Mouse (Mus musculus) frontal cortex, adult (tissue): ENCODE results near the gene Otulinl.

Experiments used
- ATAC-seq: cut with Nextera tagmentation; 2 replicates; pipeline ENCODE4 v1.9.2; 2017; ENCODE audit warnings: mild to moderate bottlenecking, moderate library complexity, mixed read lengths; ENCODE audit not compliant: low TSS enrichment

Otulinl gene

DNA sequence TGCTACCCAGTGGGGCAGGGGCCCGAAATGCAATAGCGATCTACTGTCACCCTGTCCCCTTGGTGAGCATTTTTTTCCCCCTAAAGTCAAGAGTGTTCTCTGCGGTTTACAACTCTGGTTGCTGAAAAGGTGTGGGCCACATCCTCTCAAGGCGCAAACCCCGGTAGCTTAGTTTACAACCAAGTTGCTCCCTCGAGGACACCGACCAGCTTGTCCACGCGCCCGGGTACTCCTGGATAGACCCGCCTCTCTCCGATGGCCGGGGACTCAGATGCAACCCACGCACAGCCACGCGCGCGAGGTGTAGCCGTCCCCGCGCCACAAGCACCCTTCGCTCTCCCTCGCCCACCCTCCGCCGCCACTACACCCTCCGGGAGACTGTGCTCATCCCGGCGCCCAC lies 382 bp downstream of the Otulinl start:
- ATAC-seq: peak; percentile 38; the same call in 1 of the 2 replicates

DNA sequence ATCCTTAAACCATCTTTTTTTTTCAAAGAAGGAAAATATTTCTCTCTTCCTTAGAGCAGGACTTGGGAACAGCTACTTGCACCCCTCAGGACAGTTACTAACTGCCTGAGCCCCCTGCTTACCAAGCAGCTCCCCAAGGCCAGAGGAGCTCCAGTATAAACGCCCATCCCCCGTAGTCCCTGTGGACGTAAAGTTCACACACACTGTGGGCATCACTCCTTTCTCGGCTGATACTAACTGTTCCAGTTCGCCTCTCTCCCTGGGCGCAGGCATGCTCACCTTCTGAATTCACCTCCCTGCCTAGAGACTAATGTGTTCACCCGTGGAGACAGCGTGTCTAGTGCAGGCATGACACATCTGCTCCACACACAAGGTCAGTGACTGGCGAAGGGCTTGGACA lies 2.9 kb downstream of the Otulinl start:
- ATAC-seq: no peak

DNA sequence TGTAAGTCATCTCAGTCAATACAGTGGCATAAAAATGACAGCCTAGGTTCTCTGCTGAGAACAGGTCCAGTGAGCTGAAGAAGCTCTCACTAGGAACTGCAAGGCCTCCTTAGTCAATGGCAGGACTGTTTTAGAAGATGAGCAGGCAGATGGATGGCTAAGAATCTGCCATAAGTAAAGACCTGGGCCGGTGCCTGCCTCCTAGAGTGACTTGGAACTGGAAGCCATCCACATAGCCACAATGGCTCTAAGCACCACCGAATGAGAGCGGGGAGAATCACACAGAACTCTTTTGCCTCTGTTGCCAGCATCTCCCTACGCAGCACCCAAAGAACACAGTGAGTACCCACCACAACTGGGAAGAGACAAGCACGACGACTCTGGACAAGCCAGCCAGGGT lies 3.6 kb downstream of the Otulinl start:
- no peak for ATAC-seq

DNA sequence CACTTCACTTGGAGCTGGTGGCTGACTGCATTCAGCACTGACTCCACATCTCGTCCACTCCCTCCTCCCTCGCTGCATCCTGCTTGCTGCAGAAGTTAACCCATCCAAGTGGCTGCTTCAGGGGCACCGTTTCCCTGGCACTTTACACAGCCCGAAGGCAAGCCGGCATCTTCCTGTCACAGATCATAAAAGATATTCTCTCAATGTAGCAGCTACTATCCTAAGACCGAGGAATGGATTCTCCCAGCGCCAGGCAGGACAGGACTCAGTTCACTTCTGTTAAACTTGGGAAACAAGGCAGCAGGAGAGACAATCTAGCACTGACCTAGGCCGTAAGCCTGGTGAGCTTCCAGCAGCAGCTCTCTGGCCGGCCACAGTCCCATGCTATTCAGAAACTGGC lies 5.2 kb downstream of the Otulinl start:
- no peak for ATAC-seq

DNA sequence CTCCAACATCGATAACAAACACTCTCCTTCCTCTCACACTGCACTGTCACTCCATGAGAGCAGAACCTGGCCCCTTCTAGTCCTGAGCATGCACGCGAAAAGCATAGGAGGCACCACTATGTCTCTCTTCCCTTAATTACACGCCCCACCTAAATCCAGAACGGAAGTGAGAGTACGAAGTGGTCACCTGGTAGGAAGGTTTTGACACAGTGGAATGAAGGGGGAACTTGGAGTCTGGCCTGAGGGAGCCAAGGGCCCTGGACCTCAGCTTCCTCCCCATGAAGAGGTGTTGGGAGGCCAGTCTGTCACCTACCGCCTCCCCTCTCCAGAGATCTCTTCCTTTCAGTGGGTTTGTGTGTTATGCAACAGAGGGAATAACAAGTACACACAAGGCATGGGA lies 6.3 kb downstream of the Otulinl start:
- no peak for ATAC-seq

DNA sequence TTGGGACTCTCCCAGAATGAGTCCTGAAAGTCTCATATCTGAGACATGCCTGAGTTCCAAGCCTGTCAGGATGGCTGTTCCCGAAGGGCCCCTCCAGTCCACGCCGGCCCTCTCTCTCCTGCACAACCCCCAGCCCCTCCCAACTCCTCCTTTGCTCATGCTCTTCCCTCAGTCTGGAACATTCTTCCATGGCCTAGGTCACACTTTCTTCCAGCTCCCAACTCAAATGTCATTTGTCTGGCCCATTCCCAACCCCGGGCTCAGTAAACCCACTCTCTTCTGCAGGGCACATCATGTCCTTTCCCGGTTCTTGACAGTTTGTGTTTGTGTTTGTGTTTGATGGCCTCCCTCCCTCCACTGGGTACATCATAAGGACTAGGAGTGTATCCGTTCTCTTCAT lies 7.3 kb downstream of the Otulinl start:
- no peak for ATAC-seq

DNA sequence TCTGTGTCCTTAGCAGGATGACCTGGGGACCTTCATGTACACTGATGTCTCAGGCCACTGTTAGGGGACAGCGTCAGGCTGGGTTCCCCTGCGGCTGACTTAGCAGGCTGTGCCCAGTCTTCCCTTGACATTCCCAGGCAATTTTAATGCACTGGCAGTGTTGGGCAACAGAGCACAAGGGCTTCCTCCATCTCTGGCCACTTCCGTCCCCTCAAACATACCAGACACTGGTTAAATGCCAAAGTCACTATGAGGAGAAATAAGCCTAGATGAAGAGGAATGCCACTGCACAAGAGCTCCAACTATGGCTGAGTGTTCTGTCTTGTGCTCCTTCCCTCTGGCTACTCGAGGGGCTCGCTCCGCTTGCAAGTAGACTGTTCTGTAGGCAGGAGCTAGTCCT lies 8.2 kb downstream of the Otulinl start:
- no peak for ATAC-seq

DNA sequence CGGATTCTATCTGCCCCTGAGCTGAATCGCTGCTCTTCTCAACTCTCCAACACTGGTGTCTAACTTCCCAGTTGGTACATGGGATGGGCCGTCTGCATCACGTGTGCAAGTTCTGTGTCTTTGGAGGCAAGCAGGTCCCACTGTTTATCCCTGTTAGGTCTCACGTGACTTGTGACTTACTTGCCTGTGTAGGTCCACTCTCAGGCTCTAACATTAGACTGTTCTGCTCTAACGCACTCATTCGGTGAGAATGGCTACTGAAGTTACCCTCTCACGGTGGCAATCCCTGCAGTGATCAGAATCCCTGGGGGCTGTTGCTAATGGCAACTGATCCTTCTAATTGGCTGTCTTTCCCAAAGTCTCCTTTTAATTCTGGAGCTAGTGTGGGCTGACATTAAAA lies 9.1 kb downstream of the Otulinl start:
- no peak for ATAC-seq

DNA sequence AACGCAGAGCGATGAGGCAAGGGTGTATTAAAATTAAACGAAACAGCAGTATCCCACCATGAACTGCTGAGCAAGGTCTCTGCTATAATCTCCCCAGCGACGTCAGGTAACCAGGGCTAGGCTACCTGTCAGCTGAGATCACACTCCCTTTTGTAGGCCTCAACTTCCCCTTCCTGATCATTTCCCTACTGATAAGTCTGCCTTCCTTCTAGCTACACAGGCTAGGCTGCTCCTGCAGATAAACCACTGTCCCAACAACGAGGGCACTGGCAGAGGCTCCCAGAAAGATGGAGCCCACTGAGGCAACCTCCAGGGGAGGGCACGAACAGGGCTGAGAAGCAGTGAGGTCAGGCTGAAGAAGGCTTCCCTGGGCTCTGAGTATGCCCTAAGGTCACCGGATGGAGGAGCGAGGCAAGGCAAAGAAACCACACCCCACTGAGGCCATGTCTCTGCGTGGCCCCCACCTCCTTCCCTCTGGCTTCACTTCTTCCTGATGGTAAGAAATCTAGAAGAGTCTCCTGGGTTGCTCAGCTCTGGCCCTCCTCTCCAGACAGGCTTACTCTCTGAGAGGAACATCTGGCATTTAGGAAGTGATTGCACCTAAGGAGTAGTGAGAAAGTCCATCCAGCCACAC lies 9.7 kb downstream of the Otulinl start:
- no peak for ATAC-seq

DNA sequence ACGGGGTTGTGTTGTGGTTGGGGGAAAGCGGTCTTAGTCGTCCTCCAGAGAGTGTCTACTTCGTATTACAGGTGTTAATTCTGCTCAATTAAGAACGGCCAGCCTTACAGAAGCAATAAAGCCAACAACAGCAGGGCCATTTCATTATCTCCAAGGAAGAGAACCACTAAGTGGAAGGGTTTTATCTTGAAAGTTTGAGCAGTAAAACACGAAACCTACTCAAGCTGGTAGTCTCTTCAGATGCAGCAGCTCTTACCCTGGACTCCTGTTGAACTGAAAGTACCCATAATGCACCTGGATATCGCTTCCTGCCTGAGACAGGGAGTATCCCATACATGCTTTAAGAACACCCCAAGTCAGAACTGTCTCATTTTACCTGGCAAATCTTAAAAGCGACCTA lies 10.7 kb downstream of the Otulinl start:
- ATAC-seq: no peak

DNA sequence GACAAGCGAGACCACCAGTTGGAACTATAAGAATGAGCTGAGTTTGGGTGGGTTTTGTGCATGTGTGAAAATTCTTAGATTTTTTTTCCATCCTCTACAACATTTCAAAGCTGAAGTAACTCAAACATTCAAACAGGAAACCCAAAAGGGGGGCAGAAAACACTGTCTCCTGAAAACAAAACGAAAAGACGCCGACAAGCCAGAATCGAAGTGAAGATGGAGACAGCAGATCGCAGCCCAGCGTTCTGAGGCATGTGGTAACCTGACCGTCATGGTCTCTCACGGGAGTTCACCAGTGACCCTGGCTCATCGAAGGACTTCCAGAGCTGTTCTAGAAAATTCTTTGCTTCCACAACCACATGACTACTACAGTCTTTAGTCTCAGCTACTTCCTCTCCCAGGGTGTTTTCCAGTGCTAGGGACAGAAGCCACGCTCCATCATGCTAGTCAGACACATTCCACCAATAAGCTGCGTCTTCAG lies 11.4 kb downstream of the Otulinl start:
- no peak for ATAC-seq

DNA sequence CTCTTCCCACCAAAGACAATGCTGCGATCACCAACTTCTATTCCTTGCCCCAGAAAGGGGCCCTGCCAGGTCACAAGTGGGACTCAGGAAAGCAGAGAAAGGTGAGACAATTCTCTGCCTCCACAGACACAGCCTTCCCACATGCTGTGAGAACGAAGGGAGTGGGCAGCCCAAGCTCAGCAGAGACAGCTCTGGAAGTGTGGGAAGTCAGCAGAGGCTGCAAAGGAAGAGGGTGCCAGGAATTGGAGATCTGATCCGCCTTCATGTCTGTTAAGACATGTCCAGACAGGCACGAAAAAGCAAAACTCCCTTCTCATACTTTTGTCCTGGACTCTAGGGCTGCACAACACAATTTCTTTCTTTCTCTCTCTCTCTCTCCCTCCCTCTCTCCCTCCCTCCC lies 12.1 kb downstream of the Otulinl start:
- peak; percentile 93 for ATAC-seq

DNA sequence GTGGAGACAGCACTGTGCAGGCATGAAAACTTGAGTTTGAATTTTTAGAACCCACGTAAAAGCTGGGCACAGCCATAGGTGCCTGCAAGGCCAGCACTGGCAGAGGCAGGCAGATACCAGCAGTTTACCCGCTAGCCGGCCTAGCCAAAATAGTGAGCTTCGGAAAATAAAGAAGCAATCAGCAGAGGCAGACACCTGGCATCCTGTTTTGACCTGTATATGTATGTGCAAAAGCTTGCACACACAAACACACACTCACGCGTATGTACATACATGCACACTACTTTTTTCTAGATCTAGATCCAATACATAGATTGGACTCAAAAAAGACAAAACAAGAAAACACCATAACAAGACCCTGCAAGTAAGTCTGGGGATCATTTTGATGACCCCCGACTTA lies 12.8 kb downstream of the Otulinl start:
- ATAC-seq: no peak

DNA sequence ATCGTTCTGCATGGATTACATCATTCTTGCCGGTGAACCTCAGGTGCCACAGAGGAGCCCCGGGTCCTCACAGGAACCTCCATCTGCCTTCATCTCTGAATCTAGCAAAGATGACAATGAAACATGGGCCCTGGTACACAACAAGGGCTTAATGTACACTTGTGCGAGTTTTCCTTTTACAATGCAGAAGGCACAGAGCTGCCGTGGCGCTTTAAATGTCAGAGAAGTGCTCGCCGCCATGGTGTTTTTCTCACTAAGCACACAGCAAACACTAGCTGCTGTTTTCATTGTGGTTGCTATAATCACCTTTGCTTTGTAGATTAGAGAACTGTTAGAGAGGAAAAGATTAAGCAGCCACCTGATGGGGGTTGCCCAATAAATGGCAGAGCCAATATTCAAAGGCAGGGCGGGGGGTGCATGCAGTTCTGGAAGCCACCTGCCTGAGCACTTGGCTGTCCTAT lies 13.3 kb downstream of the Otulinl start:
- ATAC-seq: no peak

DNA sequence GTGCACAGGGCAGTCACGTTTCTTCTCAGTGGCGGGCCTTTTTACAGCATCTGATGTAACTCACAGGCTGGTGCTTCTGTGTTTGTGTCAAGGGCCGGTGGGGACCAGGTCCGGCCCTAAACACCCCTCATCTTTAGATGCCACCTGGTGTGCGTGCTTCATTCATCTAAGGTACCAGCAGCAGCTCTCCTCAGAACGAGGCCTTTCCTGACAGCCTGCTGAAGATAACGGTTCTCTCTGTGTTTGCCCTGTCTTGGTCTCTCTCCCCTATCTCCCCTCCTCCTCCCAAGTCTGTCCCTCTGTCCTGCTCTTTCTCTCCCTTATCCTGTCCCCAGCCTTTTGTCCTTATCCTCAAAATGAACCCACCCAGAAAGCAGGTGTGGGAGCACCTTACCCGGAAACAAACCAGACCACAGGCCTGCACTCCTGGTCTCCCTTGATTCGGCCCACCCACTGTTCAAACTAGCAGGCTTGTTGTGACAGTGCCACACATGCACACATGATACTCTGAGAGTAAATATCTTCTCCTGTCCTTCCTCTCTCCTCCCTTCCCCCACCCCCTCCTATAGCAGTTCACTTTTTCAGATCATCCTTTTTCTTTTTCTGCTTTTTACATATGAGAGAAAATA lies 14.4 kb downstream of the Otulinl start:
- no peak for ATAC-seq

DNA sequence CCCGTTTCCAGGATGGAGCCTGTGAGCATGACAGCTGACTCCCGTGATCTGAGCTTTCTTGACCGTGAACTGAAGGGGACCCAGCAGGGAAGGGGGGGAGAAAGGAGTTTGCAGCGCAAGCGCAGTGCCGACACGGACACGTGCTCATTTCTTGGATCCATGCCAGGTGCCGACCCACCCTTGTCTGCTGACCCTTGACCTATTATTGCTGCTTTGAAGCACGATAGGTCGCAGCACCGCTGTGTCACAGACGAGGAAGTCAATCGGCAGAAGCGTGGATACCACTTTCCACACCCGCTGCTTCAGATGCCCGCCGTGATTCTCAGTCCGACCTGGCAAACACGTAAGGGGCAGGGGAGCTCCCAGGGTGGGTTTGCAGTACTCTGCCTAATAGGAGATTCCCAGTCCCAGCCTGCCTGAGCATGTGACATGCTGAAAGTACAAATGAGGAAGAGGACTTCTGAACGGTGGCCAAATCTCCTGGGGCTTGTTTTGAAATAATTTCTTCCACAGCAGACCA lies 15.9 kb downstream of the Otulinl start:
- ATAC-seq: no peak

DNA sequence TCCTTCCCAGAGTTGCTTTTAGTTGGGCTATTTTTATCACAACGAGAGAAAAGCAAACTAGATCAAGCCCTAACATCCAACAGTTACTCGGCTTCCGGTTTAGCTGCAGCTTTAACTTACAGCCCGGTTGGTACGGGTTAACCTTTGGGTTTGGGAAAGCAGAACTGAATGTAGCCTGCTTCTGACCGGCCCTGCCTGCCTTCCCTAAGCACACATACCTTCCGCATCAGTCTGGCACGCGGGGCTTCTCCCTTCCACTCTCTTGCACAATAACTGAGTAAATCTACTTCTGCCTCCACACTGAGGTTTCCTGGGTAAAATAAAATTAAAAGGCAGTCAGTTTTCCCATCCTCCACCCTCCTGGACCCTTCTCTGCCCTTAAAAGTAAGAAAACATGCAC lies 17.3 kb downstream of the Otulinl start:
- no peak for ATAC-seq

DNA sequence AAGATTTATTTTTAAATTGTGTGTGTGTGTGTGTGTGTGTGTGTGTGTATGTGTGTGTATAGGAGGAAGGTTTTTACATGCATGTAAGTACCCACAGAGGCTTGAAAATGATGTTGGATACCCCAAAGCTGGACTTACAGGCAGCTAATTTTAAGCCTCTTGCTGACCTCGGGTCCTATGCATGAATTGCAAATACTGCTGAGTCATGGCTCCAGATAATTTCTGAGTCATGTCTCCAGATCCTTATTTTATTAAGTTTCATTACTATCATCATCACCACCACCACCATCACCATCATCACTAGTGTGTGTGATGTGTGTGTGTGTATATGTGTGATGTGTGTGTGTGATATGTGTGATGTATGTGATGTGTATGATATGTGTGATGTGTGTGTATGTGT lies 18.7 kb downstream of the Otulinl start:
- ATAC-seq: no peak

DNA sequence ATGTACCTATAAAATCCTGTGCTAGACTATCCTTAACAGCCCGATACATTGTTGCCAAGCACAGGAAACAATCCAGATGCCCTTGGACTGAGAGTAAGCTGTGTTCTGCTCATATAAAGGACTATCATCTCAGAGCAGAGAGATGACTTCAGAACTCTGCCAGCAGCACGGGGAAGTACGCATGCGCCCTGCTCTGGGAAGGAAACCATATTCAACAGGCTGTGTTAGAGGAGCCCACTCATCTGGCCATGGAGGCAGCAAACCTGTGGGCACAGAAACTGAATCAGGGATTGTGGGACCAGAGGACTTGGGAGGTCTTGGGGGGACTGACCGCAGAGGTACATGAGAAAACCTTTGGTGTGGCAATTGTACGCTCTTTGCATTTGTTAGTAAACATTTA lies 19.7 kb downstream of the Otulinl start:
- no peak; the same call in 1 of the 2 replicates for ATAC-seq

DNA sequence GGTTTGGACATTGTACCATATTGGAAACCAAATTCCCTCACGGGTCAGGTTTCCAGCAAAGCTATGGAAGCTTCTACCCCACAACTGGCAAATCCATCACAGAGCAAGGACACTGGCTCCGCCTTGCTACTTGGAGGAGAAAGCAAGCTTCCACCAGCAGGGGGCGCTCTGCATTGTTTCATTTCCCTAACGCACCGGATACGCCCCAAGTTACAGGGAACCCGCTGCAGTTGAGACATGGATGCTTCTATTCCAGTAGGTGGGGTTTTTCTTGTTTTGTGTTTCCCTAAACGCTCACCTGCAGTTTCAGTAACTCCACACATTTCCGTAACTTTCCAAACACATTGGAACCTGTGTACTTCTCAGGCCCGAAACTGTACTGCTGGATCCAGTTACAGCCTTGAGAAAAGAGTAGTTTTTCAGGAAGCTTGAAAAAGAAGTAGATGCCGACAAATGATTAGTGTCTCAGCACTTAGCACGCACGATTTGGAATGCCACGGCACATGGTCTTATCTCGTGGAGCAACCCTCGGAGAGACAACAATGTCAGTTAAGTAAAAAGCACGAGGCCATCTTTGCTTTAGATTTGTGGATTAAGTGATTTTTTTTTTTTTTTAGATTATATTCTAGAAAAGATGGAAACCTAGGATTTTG lies 21.7 kb downstream of the Otulinl start:
- peak; percentile 96 for ATAC-seq

DNA sequence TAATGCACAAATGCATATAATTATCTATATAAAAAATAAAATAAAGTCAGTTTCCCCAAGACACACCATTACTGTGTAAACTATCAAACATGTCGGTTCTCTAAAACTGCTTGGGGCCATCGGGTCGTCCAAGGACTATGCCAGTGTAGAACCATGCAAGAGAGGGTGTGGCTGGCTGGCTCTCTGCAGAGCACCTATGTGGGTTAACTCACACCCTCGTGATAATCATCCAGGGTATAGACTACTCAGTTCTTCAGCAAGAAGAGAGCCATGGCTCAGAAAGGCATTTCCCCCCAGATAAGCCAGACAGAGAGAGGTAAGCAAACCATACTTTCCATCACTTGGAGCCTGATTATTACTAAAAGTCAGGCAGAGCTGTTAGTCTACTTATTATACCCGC lies 22.2 kb downstream of the Otulinl start:
- no peak; the same call in 1 of the 2 replicates for ATAC-seq

DNA sequence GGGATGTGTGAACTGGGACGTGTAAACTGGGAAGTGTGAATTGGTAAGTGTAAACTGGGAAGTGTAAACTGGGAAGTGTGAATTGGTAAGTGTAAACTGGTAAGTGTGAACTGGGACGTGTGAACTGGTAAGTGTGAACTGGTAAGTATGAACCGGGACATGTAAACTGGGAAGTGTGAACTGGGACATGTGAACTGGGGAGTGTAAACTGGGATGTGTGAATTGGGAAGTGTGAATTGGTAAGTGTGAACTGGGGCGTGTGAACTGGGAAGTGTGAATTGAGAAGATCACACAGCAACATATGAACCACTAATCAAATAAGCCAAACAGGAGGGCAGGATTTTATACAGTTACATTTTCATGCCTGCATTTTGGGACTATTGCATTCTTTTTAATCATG lies 23.0 kb downstream of the Otulinl start:
- no peak for ATAC-seq

DNA sequence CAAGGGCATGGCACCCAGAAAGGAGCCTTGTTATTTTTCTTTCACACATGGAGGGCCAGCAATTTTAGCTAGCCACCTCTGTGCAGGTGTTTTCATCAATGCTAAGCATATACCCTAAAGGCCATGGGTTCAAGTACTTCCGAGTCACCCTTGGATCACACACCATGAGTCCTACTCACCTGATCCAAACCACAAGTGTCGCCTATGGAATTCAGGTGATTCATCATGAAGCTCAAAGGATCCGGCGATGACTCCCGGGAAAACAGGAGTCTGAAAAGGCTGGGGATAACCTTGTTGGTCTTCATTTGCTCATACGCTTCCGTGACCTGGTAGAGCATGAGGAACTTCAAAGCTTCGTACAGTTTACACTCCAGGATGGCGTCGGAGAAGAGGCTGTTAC lies 23.5 kb downstream of the Otulinl start:
- ATAC-seq: no peak
